Mouse (Mus musculus): Measurements from ENCODE around the gene Cryzl1. TPM values are rescaled to one million over a fixed set of nuclear protein-coding genes. Genes with fewer than 3 reads are reported as not detected.

Cryzl1 gene
- total RNA-seq, 2 experiments from 2014 or later, result 23.6 to 26.4 TPM

DNA sequence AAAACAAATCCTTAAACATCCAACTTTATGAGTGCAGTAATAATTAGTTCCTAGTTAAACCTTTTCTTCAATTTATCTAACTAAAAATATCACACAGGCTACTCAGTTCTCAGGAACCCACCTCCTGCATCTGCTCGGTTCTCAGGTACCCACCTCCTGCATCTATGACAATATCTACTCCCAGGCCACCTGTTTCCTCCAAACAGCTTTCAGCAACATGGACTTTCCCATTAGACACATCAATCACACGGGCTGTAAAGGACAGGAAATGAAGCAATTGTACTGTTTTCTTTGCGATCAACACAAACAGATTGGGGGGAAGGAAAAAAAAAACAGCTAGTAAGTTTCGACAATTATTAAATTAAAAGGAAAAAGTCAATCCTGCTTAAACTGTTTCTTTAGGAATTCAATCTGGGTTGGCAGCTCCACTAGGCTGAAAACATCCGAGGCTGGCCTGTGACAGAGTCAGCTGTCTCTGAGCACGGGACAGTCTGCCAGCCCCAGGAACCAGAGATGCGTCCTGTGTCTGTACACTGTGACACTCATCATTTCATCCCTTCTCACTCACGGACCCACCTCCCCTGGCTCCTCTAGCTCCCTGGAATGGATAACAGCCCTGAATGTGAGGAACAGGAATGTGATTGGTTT lies 33.5 kb downstream of the Cryzl1 start:
- intact Hi-C loops (cut with DNase I), result loop anchor here (2.0 to 5.0 kb wide), 2 partner anchors 192 to 222 kb away; no protein-coding TSS in a partner anchor
- DNase-seq, result no peak

DNA sequence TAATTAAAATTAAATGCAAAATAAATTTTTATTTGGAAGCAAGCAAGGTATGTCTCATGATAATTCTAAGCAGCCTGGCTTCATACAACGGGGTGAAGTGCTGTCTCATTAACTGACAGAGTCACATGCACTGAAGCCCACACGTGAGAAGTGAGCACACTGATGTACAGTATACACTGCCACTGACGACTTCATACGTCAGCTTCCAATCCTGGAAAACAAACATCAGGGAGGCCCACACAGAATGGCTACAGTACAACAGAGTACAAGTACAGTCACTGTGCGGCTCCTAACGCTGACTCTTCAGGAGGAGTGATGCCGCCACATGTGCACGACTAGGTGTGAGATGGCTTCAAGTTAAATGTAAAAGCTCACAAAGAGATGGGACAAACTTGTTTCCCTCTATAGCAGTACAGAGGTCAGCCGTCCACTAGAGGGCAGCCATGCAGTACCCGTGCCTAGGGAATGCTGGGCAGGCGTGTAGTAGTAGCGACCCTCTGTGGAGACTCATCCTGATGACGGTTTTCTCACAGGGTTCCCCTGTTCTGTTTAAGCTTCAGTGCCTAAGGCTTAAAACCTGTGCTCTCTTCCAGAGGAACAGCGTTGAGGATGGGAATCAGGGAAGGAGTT lies 34.2 kb downstream of the Cryzl1 start:
- peak; percentile 79 to 88 for DNase-seq
- intact Hi-C loops (cut with DNase I), result loop anchor here (2.0 to 5.0 kb wide), 3 partner anchors 33 to 222 kb away; partner anchors contain the start of genes Cryzl1 and Itsn1

DNA sequence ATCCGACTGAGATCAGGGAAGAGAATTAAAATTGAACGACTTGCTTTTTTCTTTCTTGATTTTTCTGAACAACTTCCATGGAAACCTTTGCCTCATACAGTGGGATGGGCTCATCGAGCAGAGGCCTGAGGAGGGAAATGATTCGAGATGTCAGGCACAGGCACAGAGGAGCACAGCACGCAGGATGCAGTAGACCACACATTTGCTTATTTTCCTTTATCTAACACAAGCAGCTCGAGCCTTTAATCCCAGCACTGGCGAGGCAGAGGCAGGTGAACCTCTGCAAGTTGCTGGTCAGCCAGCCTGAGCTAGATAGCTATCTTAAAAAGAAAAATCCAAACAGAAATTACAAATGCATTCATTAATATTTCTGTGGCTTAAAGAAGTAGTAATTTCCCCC lies 39.0 kb downstream of the Cryzl1 start:
- no peak for DNase-seq
- intact Hi-C loops (cut with DNase I), result loop anchor here (5.0 kb wide), 1 partner anchor 38 kb away; the partner anchor contains the start of genes Cryzl1 and Itsn1

DNA sequence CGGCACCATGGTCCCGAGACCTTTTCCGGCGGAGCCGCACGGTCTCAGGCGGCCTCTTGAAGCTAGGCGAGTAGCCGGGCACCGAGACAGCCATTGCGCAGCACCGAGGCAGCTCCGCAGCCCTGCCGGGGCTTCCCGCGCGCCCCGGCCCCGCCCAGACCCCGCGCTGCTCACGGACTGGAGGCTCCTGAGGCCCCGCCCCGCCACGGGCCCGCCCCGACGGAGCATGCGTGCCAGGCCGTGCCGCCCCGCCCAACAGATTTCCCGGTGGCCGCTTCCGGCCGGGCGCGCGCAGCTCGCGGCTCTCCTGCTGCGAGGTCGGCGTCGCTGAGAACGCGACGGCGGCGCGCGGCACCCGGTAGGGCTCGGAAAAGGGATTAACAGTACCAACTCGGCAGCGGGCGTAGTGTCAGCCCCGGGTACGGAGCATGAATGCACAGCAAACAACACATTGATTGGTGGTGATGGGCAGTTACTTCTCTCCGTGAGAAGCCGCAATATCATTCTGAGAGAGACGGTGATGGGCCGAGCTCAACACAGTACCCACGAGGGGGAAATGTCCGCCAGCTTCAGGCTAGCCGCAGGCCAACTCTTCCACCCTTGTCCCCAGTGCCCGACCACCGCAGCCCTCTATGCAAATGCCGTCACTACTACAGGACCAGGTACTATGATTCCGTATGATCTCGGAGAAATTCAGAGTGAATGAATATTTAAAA lies 40.0 kb downstream of the Cryzl1 start, which contains the start of gene Donson:
Donson (minus strand) TSS at position 152 of the 716 bp plus-strand sequence.
- peak; percentile 97 to 98 for DNase-seq
- intact Hi-C loops (cut with DNase I), result no loop called here

DNA sequence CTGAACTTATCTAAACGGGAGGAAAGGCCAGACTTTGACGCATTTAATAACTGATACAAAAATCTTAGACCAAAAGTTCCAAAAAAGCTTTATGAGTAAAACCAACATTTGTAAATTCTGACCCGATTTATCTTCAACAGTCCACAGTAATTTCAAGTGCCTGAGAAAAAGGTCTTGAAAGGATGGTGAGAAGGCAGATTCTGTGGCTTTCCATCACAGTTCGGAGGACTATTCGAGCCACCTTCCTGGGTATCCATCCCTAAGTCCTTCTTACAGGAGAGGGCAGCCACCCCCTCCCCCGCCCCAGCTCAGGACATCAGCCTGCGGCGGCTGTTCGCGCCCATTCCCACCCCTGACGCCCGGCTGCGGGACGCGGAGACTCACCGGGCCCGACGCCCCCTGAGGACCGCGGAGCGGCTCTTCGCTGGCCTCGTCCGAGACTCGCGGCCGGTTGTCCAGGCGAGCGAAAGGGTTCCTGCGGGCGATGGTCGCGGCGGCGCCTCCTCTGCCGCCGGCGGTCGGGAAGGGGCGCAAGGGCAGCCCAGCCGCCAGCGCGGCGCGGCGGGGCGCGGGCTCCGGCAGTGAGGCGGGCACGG lies 40.7 kb downstream of the Cryzl1 start:
- intact Hi-C loops (cut with DNase I), result no loop called here
- no peak for DNase-seq

DNA sequence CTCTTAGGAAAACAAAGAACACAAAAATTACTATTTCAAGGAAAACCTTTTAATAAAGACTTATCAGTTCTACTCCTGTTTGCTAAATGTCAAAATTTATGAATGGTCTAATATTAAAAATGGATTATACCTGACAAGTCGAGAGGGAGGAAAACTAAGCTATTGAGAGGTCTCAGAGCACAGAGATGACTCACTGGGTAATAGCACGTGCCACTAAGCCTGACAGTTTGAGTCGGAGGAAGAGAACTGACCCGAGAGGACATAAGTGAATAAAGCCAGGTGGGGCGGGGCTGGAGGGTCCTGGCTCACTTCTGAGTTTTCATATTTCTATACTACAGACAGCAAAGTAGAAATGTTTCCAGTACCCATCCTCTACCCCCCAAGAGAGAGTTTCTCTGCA lies 42.4 kb downstream of the Cryzl1 start:
- intact Hi-C loops (cut with DNase I), result no loop called here
- DNase-seq, result no peak

DNA sequence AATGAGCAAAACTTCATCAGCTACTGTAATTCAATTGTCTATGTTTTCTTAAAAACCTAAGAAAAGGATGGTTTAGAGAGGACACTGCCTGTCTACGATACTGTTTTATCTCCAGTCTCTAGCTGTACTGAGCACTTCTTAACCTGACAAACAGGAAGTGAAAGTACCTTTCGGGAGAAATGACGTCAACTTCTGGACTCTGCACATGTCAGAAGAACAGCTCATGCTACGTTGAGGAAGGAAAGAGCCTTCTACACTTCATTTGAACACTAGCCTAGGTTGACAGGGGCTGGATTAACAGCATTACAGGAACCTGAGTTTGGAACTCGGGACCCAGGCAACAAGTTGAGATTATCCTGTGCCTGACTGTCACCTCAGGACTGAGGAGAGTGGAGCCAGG lies 43.2 kb downstream of the Cryzl1 start:
- DNase-seq, result no peak
- intact Hi-C loops (cut with DNase I), result no loop called here

DNA sequence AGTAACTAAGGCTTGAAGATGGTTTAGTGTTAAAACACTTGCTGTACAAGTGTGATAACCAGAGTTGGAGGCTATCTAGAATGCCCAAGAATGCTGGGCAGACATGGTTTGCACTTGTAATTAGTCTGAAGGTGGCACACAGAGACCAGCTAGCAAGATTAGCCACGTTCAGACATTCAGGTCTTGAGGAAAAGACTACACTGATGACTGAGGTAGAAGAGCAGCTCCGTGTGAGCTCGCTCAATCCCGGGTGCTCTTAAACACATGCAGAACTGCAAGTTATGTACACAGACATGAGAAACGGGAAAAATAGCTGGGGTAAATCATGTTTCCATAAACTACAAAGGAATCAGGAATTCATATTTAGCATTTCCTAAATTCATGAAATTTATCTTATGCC lies 48.1 kb downstream of the Cryzl1 start:
- intact Hi-C loops (cut with DNase I), result no loop called here
- DNase-seq, result no peak

DNA sequence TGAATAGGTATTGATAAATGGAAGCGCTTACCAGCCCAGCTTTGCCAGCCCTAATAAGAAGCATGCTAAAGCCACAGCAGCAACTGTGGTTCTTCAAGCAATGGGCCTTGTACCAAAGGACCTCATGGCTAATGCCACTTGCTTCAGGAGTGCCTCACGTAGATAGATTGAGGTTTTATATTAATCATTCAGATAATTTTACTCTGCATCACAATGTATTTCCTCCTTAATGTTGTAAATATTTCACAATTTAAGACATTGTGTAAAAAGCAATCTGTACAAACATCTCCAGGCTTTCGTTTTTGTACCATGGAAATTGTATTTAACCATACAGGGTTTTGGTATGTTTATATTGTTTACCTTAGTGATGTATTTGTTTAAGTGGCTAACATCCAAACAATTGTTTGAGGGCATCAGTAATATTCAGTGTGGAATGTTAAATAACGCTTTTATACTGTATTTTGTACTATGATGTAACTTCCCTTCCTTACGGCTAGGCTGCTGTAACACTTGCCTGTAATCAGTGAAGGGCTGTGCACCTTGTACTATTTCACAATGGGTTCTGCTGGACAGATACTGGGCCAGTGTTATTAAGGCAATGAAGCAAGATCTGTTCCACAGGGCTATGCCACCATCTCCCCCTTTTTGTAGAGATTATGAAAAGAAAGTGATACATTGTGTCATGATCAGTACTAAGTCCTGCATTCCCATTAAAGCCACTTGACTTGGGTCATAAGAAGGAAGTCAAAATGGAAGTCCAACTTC lies 50.4 kb downstream of the Cryzl1 start:
- no peak for DNase-seq
- intact Hi-C loops (cut with DNase I), result loop anchor here (2.0 kb wide), 1 partner anchor 16 kb away; no protein-coding TSS in a partner anchor

DNA sequence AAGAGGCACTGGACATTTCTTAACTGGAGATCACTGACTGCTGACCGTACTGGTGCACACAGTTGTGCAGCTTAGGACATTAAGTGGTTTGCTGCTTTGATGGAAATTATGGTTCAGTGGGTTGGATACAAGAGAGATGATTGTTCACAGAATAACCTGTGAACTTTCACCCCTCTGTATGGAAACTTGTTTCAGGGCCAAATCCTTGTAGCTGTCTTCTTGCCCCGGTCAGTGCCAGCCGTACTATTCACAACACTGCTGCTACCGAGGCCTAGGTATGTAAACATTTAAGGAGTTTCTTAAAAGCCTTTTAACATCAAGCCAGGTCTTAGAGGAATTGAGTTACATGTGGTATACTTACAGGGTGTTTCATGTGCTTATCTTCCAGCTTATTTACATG lies 54.3 kb downstream of the Cryzl1 start:
- DNase-seq, result no peak
- intact Hi-C loops (cut with DNase I), result no loop called here

DNA sequence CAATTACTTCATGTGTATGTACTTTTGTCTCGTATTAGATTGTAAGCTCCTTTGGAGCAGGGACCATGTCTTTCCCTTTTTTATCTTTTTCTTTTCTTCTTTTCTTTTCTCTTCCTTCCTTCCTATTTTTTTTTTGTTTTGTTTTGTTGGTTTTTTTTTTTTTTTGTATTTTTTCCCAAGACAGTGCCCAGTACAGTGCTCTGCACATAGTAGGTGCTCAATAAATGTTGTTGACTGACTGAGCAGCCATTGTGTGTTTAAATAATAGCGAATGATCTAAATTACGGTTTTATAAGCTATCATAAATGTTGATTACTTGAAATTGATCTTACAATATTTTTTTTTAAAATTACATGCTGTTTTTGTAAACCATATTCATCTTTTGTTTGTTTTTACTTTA lies 65.0 kb downstream of the Cryzl1 start:
- intact Hi-C loops (cut with DNase I), result loop anchor here (2.0 kb wide), 1 partner anchor 15 kb away; no protein-coding TSS in a partner anchor
- no peak for DNase-seq

DNA sequence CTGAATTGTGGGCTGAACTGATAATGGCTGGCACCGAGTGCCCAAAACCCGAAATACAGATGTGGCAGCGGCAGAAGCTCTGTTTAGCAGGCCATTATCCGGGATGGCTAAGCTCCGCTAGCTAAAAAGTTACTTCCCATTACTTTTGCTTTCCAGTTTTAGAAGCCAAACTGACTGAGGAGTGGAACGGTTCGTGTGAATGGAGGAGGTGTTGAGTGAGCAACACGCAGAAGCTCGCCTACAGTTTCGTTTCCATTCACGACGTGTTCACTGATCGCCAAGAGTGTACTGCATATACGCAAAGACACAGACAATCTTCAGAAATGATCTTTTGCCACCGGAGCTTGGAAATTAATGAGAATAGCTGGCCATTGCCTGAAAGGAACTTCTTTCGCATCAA lies 66.4 kb downstream of the Cryzl1 start:
- intact Hi-C loops (cut with DNase I), result loop anchor here (2.0 kb wide), 1 partner anchor 16 kb away; no protein-coding TSS in a partner anchor
- no peak for DNase-seq

DNA sequence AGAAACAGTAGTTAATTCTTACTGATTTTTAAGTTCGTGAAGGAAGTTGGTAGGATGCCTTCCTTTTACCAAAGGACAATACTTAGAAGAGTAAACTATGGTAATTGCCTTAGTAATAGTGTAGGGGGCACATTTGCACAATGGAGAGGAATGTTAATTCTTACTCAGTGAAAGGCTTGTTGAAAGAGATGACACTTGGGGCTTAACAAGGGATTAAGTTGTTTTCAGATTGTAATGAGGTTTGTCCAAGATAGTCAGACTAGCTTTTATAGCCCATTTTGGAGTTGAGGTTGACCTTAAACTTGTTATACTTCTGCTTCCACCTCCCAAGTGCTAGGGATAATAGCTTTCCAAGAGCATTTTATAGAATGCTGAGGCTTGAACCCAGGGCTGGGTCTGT lies 67.4 kb downstream of the Cryzl1 start:
- intact Hi-C loops (cut with DNase I), result no loop called here

DNA sequence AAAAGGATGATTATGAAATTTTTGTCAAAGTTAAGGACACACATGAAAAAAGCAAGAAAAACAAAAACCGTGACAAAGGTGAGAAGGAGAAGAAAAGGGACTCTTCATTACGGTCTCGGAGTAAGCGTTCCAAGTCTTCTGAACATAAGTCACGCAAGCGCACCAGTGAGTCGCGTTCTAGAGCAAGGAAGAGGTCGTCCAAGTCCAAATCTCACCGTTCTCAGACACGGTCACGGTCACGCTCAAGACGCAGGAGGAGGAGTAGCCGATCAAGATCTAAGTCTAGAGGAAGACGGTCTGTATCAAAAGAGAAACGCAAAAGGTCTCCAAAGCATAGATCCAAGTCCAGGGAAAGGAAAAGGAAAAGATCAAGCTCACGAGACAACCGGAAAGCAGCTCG lies 69.0 kb downstream of the Cryzl1 start:
- no peak for DNase-seq
- intact Hi-C loops (cut with DNase I), result no loop called here

More for the DNA sequence above, 67.4 kb downstream of the Cryzl1 start:
- DNase-seq, result no peak

DNA sequence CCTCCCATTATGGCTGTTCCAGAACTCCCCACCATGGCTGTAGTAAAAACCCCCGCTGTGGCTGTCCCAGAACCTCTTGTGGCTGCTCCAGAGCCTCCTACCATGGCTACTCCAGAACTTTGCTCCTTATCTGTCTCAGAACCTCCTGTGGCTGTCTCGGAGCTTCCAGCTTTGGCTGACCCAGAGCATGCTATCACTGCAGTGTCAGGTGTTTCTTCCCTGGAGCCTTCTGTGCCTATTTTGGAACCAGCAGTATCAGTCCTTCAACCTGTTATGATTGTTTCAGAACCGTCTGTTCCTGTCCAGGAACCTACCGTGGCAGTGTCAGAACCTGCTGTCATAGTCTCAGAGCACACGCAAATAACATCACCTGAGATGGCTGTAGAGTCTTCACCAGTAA lies 70.3 kb downstream of the Cryzl1 start:
- DNase-seq, result no peak
- intact Hi-C loops (cut with DNase I), result no loop called here

DNA sequence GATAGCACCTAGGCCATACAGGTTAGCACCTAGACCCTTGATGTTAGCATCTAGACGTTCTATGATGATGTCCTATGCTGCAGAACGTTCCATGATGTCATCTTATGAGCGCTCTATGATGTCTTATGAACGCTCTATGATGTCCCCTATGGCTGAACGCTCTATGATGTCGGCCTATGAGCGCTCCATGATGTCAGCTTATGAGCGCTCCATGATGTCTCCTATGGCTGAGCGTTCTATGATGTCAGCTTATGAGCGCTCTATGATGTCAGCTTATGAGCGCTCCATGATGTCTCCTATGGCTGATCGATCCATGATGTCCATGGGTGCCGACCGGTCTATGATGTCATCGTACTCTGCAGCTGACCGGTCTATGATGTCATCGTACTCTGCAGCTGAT lies 71.5 kb downstream of the Cryzl1 start:
- intact Hi-C loops (cut with DNase I), result no loop called here
- no peak for DNase-seq

DNA sequence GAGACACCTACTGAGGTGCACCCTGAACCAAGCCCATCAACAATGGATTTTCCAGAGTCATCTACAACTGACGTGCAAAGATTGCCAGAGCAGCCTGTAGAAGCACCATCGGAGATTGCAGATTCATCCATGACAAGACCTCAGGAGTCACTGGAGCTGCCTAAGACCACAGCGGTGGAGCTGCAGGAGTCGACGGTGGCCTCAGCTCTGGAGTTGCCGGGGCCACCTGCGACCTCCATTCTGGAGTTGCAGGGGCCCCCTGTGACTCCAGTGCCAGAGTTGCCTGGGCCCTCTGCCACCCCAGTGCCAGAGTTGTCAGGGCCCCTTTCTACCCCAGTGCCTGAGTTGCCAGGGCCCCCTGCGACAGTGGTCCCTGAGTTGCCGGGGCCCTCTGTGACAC lies 73.5 kb downstream of the Cryzl1 start:
- intact Hi-C loops (cut with DNase I), result no loop called here
- DNase-seq, result no peak

DNA sequence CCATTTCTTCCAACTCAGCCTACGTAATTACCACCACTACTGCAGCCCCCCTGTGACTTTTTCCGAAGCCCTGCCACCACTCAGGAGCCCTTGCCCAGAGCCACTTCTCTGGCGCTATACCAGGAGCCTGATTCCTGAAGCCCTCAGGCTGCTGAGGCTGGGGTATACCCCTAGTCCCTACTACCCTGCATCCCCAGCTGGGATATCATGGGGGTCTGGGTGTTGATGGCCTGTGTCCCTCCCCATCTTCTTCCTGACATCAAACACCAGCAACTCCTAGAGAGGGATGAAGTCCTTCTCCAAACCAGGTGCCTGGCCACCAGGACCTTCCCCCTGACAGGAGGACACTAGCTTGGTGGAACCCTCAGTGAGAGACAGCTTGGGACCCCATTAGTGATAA lies 76.6 kb downstream of the Cryzl1 start:
- intact Hi-C loops (cut with DNase I), result no loop called here
- no peak for DNase-seq

DNA sequence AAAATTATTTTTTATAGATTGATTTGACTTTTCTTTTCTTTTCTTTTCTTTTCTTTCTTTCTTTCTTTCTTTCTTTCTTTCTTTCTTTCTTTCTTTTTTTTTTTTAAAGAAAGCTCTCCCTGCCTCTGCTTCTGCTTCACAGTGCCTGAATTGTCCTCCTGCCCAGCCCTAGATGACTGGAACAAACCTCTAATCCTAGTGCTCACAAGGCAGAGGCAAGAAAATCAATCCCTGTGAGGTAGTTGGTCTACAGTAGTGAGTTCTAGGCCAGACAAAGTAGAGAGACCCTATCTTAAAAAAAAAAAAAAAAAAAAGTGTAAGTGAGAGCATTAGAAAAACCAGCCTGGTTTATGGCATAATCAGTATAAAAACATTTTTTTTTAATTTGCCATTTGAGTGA lies 79.0 kb downstream of the Cryzl1 start:
- no peak for DNase-seq
- intact Hi-C loops (cut with DNase I), result loop anchor here (10.0 kb wide), 1 partner anchor 275 kb away; the partner anchor contains the start of gene Ifnar2

DNA sequence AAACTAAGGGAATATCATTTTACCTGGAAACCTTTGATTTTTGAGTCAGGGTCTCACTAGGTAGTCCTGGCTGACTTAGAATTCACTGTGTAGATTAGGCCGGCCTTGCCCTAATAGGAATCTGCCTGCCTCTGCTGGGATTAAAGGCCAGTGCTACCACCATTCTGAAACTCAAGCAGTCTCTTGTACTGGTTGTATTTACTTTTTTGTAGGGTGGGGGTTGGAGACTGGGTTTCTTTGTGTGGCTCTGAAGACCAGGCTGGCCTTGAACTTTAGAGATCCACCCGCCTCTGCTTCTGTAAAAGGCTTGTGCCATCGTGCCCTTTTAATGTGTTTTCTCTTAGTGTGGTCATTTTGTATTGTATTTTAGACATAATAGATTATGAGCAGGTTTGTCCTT lies 79.5 kb downstream of the Cryzl1 start:
- intact Hi-C loops (cut with DNase I), result loop anchor here (10.0 kb wide), 1 partner anchor 274 kb away; the partner anchor contains the start of gene Ifnar2
- no peak for DNase-seq
